Mouse (Mus musculus): ENCODE results near the gene Gm16181.

Gene Gm16181

DNA sequence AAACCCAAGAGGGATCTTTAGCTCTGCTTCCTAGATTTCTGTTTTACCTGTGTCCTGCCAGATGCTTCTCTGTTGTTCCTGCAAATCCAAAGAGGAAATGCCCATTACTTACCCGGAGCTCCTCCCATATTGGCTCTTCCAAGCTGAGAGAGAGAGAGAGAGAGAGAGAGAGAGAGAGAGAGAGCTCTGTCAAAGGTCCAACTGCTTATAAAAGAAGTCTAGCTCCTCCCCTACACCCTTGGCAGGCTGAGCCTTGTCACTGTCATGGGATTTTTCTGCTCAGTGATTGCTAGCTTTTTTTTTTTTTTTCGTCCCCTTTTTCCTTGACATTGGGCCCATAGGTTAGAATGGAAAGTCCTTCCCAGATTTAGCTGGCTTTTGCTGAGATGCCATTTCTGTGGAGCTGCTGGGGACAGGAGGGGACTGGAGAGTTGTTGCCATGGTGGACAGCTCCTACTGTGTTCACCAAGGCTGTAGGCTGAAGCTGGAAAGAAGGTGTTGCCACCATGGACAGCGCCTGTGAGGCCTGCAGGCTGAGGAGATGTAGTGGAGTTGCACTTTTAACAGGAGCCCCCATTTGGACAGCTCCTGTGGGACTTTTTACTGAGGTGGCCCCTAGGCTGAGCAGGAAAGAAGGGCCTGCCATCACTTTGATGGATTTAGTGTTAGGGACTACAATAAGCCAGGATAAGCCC lies 49.2 kb downstream of the Gm16181 start:
- no peak for DNase-seq (ENCODE audit: low read depth, low spot score)

GRCm38 (mm10) chr17:35272249-35272648 lies 51.6 kb downstream of the Gm16181 start:
- DNase-seq (ENCODE audit: low read depth, low spot score): no peak
